Mouse (Mus musculus): ENCODE results near the gene Cacnb2.

Gene Cacnb2

DNA sequence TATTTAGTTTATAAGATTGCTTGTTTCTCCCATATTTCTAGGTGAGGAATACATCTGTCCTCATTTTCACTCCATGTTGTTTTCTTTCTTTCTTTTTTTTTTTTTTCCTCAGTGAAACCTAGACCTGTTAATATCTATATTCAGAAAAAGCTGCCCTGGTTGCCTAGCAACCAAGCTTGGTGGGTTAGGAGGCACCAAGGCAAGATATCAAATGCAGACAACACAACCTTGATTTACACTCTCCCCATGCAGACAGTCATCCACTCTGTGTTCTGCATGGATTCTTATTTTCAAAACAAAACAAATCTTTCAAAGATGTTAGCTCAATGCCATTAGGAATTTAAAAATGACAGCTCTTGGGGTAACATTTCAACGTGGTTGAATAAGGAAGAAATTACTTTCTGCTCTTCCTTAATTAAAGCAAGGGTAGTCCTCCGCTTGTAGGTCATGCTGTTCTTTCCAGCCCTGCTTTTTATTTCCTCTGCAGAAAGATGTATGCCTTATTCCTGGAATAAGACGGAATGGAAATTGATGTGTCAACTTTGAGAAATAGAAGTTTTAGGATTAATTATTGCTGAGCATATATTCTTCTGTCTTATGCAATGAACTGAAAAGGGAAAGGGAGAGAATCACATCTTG, 172.1 kb downstream of the Cacnb2 start:
- DNase-seq (ENCODE audit: low read depth, low spot score), result peak; percentile 12

DNA sequence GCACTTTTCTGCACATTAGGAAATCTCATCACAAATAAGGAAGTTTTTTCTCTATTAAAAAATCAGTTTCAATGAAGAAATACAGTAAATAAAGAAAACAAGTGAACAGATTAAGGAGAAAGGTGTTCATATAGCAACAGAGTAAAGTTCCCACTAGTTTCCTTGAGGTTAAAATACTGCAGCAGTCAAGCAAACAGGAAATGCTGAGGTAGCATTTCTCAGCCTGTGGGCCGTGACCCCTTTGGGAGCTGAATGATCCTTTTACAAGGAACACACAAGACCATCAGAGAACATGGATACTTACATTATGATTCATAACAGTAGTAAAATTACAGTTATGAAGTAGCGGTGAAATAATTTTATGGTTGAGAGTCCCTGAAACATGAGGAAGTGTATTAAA, 185.1 kb downstream of the Cacnb2 start:
- no peak for DNase-seq (ENCODE audit: low read depth, low spot score)

DNA sequence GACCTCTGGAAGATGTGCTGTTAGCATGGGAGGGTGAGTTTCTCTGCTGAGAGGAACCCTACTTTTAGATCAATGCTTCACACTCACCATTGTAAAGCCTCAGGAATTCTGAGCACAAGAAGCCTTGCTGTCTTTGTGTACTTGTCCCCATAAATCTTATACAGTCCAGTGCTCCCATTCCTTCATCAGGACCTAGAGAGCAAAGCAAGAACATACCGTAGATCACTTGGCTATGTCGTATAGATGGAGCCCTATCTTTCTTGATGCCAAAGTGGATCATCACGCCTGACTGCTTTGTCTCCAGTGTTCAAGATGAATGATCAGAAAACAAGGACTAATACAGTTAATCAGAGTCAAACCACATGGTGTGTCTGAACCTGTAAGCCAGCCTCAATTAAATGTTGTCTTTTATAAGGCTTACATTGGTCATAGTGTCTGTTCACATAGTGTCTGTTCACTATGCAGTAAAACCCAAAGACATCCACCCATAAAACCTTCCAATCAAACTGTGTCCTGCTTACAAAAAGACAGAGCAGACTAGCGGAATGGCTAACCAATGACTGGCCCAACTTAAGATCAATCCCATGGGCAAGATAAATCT, 198.7 kb downstream of the Cacnb2 start:
- peak; percentile 25 for DNase-seq (ENCODE audit: low read depth, low spot score)

DNA sequence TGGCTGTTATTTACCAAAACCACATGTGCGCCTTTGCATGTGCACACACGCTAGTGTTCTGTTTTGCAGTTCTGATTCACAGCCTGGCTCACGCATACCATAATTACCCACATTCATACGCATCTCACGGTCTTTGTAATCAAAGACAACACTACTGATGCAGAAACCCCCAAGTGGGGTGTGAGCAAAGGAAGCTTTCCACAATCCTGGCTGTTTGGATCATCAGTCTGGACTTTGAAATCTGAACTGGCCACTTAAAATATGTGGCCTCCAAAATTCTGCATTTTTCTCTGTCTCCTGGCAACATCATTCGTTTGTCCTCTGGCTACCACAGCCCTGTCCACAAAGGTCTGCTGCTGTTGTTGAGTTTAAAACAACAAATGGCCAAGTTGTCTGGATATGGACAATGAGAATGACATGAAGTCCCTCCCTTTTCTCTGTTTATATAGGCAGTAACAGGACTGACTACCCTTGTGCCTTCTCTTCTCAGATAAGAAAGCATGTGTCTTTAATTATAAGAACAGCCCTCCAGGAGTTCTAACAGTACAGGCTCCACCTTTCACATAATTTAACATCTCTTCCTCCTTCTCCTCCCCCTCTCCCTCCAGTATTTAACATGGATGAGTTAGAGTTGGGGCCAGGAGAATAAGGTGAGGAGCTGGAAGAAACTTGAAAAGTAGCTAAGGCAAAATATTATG, 204.9 kb downstream of the Cacnb2 start:
- peak; percentile 38 for DNase-seq (ENCODE audit: low read depth, low spot score)

DNA sequence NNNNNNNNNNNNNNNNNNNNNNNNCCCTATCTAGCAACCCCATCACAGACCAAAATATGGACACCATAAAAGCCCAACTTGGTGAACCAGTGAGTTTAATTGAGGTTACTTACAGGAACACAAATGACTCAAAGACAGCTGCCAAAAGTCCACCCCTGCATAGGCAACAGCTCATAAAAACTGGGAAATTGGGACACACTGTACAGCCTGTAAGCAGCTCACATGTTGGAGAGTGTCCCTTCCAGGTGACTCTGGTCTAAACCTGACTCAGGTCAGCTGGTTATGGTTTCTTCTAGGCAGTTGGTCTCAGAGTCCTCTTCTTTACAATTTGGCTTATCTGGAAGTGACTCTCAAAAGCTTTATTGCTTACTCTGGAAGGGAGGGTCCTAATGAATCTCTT, 212.1 kb downstream of the Cacnb2 start:
- no peak for DNase-seq (ENCODE audit: low read depth, low spot score)

DNA sequence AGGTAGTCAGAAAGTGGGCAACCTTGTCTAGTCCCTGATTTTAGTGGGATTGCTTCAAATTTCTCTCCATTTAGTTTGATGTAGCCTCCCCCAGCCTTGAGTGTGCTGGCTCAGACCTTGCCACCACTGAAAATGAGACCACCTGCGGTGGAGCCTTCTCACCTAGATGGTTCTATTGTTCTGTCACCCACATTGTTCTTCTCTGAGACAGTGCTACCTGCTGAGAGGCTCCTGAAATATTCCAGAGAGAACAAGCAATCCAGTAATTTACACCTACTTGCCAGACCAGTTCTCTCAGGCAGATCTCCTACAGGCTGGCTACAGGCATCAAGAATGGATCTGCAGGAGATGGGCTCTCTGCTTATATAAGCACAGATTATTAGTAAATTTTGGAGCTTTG, 215.8 kb downstream of the Cacnb2 start:
- DNase-seq (ENCODE audit: low read depth, low spot score), result no peak

DNA sequence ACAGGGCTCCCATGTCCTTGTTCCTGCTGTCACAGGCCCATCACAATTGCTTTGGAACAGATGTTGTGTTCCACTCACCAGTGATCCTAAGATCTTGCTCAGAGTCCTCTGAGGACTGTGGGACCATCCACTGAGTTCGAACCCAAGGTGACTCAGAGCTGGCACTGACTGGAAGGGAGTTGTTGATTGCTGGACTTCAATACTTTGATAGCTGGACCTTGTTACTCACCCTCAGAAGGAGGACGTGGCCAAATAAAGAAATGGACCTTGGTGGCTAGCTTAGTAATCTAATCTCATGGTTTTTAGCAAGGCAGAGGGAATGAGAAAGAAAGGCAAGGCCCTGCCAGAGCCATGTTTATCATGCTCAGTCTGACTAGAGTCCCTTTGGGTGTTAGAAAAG, 218.1 kb downstream of the Cacnb2 start:
- DNase-seq (ENCODE audit: low read depth, low spot score), result no peak

DNA sequence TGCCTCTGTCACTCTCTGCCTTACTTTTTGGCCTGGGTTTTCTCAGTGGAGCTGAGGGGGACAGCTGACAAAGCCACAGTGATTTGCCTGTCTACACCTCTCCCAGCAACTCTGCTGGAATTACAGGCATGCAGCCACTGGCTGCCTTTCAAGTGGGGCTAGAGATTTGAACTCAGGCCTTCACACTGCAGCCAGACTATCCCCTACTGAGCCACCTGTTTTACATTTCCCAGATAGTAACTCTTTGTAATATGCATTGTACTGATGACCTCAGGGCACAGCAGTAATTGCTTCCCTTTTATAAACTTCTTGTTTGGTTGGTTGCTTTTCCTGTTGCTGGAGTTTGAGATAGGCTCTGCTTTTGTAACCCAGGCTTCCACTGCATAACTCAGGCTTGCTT, 220.2 kb downstream of the Cacnb2 start:
- peak; percentile 18 for DNase-seq (ENCODE audit: low read depth, low spot score)

DNA sequence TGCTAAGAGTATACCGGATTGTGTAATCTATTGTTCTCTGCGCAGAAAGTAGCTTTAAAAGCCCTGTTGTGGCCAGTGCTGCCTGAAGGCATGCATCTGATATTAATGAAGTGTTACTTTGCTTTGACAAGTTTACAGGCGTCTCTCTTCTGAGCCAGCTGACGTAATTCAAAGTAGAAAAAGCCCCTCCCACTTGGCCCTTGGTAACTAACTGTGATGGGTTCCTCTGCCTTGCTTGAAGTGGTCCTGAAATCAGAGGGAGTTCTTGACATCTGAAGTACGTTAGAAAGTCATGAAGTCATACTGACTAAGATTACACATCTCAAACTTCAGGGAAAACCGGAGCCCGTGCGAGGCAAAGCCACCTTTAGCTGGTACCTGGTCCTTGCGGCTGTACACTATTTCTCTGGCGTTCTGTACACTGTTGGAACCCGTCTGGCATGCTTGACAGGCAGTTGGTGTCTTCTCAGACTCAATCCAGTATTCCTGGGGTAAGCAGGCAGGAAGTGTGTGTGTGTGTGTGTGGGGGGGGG, 221.0 kb downstream of the Cacnb2 start:
- DNase-seq (ENCODE audit: low read depth, low spot score), result peak; percentile 12

DNA sequence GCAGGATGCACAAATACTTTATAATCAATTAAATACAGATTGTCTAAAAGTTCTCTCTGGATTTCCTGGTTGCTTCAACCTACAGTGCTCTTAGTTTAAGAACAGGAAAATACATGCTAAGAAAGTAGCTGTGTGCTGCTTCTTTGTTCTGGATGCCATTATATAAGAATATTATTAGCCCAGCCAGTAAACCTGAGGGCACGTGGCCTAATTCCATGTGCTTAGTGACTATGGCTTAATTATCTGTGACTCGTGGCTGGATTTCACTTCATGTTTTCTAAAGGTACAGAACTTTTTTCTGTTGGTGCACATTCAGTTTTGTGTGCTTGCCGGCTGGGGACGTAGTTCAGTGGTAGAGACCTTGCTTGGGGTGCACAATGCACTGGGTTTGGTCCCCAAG, 222.3 kb downstream of the Cacnb2 start:
- DNase-seq (ENCODE audit: low read depth, low spot score), result no peak

DNA sequence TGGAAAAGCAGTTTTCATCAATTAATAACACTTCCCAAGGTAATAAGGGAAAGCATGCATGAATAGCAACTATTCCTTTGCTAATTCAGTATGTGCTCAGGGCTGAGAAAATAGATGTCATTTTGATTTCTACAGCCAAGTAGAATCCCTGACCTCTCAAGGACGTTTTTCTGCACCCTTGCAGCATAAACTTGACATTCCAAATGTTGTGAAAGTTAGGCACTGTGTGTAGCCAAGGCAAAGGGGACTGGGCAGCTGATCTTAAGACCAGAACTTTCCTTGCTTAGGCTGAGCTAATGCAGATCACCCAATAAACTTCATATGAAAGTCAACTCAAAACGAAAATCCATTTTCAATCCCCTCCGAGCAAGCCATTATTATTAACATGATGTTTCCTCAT, 226.6 kb downstream of the Cacnb2 start:
- no peak for DNase-seq (ENCODE audit: low read depth, low spot score)

DNA sequence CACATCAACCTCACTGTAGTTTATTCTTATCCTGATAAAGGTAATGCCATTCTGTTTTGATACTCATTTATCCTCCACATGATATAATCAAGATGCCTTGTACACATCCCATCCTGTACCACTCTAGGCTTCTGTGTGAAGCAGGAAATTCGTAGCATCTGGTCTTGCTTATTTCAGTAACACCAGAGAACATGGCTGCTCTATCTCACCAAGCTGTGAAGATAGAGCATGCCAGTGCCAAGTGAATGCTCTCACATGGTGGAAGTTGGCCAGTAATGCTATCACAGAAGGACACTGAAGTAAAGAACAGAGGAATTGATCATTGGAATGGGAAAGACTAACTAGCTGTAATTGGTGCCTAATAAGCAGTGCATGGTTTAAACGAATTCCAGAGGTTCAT, 228.4 kb downstream of the Cacnb2 start:
- no peak for DNase-seq (ENCODE audit: low read depth, low spot score)

DNA sequence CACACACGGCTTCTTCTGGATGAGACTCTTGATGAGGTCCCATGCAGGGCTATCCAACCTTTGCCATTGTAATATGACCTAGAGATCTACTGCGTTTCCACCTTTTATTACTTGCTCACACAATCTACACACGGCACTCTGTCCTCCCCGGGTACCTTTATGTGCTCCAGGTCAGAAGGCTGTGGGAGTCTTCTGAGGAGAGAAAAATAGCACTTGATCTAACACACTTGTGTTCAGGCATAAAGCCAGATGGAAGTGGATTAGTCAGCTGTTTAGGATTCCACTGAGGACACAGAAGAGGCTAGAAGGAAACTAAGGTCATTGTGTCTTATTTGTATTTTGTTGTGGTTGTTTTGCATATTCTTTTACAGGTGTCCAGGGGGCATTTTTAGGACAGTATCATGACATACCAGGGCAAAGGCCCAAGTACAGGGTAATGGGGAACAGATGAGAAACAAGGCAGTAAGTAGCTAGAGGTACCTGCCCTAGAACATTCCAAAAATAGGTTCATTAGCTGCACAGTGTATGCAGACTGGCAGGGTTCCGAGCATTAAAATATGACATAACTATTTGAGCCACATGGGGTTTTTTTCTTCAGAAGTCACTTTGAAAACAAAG, 231.9 kb downstream of the Cacnb2 start:
- DNase-seq (ENCODE audit: low read depth, low spot score), result no peak

DNA sequence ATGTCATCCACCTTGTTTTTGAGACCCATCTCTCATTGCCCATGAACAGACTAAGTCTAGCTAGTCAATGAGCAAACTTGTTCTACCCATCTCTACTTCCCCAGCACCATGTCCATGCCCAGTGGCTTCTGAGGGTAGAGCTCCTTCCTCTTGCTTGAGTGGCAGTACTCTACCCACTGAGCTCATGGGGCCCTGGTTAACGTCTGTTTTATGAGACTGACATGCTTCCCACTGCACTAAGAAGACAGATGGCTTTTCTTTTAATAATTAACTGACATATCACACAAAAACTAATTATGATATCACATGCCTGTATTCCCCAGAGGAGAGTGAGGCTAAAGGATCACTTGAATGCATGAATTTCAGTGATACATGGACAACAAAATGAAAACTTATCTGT, 238.4 kb downstream of the Cacnb2 start:
- no peak for DNase-seq (ENCODE audit: low read depth, low spot score)

DNA sequence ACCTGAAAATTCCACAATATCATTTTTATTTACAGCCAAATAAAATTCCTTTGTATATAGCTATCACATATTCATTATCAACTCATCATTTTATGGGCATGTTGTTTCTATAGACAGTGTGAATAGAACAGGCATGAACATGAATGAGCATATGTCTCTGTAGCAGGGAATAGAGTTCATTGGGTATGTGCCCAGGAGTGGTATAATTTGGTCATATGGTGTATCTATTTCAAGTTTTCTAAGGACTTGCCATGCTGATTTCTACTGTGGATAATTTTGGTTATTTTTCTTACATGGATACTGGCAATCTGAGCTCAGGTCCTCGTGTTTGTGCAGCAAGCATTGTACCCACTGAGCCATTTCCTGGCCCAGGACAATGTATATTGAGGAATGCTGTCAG, 243.8 kb downstream of the Cacnb2 start:
- DNase-seq (ENCODE audit: low read depth, low spot score), result no peak

DNA sequence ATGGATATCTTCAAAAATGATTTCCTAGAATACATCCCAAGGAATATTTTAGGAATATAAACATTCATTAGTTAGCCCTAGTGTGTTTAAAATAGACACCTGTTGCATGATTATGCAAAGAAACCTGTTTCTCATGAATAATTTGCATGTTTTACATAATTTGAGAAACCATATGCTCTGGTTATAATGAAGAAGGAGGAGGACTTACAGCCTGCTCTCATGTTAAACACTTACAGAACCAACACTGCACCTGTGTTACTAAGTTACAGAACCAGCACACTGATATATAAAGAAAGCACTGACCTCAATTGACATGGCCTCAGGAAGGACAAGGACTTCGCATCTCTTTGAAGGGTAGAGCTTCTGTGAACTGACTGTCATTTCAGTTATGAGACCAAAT, 244.3 kb downstream of the Cacnb2 start:
- no peak for DNase-seq (ENCODE audit: low read depth, low spot score)

DNA sequence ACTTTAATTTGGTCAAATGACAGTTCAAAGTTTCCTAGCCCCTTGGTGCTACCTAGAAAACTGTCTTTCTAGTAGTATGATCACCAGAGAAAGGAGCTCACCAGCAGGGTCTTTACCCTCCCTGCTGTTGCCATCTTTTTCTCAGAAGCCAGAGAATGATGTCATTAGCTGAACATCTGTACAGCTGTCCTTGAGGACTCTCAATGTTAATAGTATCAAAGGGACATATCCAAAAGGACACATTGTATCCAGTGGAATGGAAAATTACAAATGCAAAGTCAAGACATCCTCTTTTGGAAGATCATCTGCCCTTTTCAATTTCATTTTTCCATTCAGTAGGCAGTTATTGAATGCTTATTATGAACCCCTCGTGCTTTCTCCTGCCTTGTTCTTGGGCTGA, 247.9 kb downstream of the Cacnb2 start:
- no peak for DNase-seq (ENCODE audit: low read depth, low spot score)

DNA sequence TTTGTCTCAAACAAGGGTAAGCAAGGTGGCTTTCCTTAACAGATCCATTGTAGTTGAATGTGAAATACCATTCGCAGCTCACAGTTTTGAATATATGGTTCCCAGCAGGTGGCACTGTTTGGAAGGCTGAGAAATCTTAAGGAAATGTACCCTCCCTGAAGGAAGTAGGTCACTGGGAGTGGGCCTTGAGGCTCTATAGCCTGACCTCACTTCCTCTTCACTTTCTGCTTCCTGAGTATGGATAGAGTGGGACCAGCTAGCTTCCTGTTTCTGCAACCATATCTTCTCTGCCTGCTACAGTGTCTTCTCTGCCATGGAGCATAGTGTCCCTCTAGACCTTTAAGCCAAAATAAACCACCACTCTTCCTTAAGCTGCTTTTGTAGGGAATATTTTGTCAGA, 248.5 kb downstream of the Cacnb2 start:
- peak; percentile 21 for DNase-seq (ENCODE audit: low read depth, low spot score)

DNA sequence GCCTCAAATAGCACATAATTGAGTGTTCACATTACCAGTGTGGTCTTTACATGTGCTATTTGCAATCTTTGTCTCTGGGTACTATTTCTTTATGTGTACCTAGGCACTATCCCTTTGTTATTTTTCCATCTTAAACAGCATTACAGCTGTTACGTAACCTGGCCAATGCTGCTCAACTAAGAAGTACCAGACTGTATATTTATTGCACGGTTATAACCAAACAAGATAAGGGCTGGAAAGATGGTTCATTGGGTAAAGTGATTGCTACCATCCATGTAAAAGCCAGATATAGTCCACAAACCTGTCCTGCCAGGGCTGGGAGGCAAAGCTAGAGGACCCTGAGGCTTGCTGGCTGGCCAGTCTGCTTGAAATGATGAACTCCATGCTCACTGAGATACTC, 251.2 kb downstream of the Cacnb2 start:
- DNase-seq (ENCODE audit: low read depth, low spot score), result no peak

DNA sequence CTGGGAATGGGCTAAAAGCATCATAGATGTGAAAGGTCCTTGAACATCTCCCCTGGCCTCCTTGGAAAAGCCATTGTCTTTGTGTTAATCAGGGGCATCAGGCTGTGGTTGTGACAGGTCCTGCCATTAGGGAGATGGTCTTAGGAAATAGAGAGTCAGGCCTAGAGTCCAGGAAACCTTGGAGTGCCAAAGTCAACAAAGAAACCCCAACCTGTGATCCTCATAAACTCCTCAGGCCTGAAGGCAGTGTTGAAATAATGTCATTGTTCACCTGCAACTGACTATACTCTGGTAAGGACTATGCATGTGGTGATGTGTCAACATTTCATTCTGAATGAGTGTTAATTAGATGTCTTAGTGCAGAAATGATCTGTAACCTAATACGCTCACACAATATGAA, 255.4 kb downstream of the Cacnb2 start:
- no peak for DNase-seq (ENCODE audit: low read depth, low spot score)

DNA sequence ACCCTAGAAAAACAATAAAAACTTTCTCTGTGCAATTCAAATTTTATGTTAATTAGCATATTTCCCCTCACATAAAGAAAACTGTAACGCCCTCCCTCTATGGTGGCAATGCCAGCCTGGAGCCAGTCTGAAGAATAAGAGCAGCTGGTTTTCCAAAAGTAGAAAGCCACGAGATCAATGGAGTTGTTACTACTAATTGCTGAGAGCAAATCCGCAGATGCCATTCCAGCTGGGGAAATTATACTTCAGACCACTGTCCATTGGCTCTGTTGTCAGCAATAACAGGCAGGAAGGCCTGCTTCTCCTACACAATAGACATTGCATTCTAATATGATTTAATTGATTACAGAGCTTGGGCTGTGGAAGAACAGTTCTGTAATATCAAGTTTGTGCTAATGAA, 257.5 kb downstream of the Cacnb2 start:
- no peak for DNase-seq (ENCODE audit: low read depth, low spot score)

DNA sequence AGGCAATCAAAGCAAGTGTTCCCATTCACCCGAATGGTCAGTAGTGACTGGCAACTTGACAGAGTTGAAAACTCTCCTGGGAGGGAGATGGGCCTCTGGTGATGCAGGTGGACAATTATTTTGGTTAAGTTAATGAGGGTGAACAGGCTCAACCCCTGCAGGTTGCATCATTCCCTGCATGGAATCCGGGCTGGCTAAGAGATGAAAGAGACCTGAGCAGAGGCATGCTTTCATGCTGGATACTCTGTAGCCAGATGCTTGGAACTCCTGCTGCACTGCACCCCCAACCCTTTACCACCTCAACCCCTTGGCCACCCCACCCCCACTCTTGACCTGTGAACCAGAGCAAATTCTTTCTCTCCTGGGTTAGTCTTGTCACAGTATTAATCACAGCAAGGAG, 258.7 kb downstream of the Cacnb2 start:
- DNase-seq (ENCODE audit: low read depth, low spot score), result no peak

DNA sequence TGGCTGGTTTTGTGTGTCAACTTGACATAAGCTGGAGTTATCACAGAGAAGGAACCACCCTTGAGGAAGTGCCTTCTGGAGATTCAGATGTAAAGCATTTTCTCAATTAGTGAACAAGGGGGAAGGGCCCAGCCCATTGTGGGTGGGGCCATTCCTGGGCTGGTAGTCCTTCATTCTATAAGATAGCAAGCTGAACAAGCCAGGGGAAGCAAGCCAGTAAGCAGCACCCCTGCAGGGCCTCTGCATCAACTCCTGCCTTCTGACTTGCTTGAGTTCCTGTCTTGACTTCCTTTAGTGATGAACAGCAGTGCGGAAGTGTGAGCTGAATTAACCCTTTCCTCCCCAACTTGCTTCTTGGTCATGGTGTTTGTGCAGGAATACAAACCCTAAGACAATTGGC, 260.1 kb downstream of the Cacnb2 start:
- DNase-seq (ENCODE audit: low read depth, low spot score), result no peak

Data from mesoderm, embryonic 11.5 days (tissue).